Mouse (Mus musculus): ENCODE measurements around the gene Churc1. TPM values are rescaled to one million over a fixed set of nuclear protein-coding genes. Genes with fewer than 3 reads are reported as not detected.

Churc1 gene
- total RNA-seq, 2 experiments from 2014 or later, result 48.9 to 57.2 TPM

DNA sequence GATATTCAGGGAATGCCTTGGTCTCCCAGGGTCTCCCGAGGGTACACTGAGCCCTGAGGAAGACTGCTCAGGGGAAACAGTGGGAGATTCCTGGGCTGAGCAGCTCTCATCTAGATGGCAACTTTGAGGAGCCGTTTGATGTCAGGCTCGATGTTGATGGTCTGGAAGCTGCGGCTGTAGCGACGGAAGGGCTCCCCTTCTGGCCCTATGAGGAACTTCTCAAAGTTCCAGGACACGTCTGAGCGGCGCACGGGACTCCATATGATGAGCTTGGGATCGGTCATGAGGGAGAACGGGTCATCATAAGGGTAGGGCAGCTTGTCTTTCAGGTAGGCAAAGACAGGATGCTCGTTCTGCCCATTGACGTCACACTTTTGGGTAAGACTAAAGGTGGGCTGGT lies 27.2 kb downstream of the Churc1 start:
- peak; percentile 57 for ATAC-seq (replicated peaks; ENCODE audit: poor library complexity)

DNA sequence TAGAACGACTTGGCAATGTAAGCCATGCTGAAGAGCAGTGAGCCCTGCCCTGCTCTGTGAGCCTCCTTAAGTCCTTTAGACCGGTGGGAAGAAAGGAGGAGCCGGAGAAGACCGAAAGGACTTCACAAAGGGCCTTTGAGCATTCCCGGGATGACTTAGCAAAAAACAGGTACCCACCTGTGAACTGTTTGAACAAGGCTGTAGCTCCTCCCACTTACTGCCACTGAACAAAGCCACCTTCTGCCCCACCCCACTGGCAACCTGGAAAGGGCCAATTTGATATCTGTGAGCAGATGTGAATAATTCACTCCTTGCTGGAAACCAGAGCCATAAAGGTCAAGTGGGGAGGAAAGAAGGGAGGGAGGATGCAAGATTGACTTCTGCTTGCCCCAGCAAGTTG lies 30.0 kb downstream of the Churc1 start, which contains the start of gene Gpx2:
Gene Gpx2, minus strand, starts transcription at position 205 of the 400 bp plus-strand sequence.
- no peak for ATAC-seq (replicated peaks; ENCODE audit: poor library complexity)

DNA sequence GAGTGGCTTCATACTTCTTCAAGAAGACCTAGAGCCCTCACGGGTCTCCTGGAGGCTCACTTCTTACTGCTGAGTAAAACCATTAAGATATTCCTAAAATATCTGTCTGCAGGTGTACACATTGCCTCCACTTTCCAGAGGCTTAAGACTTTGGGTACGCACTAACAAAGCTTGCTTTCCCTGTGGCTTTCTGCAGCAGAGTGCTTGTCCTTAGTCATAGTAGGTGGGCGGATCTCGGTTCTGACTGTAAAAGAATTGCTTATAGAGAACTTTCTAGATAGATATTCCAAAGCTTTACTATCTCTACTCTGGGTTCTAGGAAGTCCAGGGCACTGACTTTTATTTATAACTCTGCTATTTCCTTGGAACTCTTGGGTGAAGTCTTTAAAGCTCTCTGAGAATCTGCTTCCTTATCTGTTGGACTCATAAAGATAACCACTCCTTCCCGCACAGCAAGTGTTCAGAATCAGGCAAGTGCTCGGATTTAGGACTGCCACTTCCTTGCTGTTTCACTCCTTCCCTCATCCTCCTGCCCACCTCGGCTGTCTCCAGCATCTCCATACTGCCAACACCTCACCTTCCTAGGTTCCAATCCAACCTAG lies 31.7 kb downstream of the Churc1 start:
- ATAC-seq (replicated peaks; ENCODE audit: poor library complexity), result no peak

DNA sequence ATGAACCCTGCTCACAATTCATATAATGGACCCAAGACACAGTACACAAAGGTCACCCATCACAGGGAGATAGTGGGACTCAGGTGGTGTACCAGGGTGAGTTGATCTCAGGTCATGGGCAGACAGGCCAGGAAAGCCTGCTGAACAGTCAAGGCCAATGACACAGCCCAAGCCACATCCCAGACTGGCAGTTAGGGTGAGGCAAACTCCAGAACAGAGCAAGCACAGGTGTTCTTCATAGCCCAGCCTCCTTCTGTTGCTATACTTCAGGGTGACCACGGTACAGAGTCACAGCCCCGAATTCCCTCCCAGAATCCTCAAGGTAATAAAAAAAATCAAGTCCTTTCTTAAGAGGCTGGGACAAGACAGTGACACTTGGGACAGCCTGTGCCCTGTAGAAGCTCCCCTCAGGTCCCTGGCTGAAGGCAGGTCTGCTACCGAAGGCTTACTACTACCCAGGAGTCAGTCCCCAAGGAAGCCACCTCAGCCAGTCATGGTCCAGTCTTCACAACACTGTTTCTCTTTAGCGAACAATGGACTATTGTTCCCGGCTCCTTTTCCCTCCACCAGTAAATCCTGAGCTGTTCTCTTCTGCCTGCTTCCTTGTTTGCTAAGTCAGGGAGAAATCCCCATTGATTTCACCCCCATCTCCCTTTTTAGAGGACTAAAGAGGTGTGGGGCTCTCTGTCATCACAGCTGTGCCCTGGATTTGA lies 32.8 kb downstream of the Churc1 start:
- no peak for ATAC-seq (replicated peaks; ENCODE audit: poor library complexity)

DNA sequence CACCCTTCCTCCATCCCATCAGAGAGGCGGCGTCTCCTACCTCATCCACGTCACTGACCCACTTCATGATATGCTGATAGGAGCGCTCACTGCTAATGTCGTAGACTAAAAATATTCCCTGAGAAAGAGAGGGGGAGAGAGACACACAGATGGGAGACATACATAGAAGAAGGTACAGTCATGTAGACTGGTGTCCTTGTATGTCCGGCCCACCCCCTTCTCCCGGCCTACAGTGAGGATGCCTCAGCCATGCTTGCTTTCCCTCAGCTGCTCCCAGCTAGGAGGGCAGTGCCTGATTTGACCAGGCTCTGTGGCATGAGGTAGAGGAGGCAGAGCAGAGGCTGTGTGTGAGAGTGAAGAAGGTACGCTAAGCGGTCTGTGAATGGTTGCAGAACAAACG lies 37.7 kb downstream of the Churc1 start:
- no peak for ATAC-seq (replicated peaks; ENCODE audit: poor library complexity)

DNA sequence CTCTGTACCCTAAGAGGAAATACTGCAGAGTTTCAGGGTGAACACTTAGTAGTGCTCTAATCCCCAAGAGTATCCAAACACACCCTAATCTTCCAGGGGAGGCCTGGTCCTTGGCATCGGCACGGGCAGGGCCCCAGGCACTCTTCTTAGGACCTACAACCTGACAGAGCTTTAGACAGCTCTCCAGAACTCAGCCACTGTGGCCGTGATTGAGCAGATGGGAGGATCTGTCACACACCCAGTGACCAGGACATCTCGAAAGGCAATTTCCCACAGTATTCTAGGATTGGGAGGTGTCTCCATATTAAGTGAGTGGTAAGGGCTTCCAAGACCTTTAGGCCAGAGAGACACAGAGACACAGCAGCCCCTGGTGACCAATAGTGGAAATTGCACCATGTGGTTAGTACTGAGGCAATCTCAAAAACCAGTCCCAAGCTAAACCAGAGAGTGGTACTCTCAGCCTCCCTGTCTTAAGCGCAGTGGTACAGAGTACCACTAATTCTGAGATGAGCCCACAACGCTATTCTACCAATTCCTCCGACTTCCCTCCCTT lies 38.4 kb downstream of the Churc1 start:
- peak; percentile 91 for ATAC-seq (replicated peaks; ENCODE audit: poor library complexity)

DNA sequence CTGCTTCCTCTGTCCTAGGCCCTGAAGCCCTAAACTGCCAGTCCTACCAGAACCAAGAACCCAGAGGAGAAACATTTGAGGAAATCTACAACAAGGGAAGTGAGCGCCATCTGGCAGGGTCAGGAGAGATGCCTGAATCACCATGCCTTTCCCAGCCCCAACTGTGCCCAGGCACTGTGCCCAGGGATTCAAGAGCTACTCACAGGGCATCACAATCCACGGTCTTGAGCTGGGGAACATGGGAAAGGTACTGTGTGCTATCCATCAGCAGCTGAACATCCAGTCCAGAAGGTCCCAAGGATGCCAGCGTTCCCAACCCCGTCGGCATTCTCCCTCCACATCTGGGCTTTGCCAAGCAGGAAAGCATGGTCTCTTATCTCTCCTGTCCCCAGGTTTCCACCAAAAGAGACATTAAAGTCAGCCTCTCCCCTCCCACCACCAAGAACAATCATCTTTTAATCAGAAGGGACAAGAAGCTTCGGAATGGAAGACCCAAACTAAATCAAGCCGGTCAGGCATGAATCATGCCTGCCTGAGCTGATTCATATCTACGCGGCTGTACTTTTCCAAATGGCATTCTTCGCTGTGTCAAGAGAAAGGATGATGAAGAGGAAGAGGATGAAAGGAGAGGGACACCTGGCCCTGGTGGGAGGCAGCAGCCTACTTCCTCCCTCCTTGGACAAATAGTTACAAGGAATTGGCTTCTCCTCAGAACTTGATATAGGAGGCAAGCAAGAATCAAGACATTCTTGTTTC lies 39.9 kb downstream of the Churc1 start:
- ATAC-seq (replicated peaks; ENCODE audit: poor library complexity), result no peak

DNA sequence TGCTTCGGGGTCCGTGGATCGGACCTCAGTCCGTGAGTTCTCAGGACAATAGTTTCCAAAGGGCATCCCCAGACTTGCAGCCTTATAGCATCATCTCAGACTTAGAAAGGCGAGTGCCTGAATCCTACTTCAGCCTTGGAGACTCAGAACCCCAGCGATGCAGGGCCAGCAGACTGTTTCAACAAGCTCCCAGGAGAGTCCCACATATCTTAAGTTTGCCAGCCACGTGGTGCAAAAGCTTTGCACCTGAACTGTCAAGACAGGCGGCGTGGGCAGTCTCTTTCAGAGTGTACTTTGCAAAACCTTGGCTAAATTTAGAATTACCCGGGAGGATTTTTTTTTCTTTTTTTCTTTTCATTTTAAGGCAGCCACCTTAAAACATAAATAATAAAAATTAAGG lies 42.5 kb downstream of the Churc1 start:
- ATAC-seq (replicated peaks; ENCODE audit: poor library complexity), result no peak

DNA sequence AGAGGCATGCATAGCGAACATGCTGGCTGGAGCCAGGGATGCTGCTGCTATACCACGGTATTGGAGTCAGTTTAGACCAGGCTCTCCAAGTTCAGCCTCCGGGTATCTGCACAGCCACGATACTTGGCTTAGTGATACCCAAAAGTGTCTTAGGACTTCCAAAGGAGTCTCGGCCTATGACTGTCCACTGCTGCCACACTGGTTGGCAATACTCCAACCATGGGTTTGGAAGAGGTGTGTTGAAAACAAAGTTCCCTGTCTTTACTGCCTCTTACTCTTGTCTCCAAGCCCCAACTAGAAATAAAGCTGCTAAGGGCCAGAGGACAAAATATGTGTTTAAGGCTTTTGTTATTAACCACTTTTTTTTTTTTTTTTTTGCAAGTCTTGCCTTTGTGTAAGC lies 45.2 kb downstream of the Churc1 start:
- no peak for ATAC-seq (replicated peaks; ENCODE audit: poor library complexity)

DNA sequence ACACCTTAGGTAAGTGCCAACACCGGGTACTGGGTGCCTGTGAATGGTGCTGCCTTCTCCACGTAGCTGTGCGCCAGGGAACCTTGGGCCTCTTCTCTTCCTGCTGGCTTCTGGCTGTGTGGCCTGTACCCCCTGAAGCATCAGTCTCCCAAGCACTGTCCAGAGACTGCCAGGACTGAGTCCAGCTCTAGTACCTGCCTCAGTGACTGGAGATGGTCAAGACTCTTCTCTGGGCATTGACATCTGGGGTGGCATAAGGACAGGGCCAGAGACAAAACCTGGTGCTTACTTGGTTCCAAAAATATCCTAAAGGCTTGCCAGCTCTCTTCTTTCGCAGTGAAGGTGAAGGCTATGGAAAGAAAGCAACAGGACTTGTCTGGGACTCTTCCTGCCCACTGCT lies 45.7 kb downstream of the Churc1 start:
- no peak for ATAC-seq (replicated peaks; ENCODE audit: poor library complexity)

DNA sequence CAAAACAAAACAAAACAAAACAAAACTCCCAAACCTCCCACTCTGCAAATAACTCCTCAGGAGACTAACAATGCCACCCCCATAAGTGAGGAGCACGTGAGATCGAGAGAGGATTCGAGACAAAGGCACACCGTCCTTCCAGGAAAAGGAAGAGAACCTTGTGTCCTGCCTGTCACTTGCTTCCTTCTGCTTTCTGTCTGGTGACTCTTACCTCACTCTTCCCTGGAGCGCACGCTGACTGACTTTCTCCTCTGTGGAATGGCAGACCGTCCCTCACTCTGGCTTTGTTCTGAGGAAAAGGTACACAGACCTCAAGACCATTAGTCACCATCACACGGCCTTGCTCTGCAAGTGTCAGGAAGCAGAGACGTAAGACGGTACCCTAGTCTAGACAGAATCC lies 48.2 kb downstream of the Churc1 start:
- ATAC-seq (replicated peaks; ENCODE audit: poor library complexity), result peak; percentile 61

DNA sequence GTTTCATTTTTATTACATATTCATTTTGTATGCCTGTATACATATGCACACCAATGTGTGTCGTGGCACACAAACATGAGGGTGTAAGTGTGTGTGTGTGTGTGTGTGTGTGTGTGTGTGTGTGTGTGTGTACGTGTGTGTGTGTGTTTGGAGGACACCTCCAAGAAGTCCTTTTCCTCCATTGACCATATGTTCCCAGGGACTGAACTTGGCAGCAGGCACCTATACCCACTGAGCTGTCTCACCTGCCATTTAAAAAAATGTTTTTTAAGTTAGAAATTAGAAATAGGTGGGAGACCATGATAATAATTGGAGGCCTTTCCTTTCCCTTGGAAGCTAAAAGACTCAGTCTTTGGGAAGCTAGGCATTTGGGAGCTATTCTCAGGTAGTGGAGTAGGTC lies 48.8 kb downstream of the Churc1 start:
- no peak for ATAC-seq (replicated peaks; ENCODE audit: poor library complexity)

DNA sequence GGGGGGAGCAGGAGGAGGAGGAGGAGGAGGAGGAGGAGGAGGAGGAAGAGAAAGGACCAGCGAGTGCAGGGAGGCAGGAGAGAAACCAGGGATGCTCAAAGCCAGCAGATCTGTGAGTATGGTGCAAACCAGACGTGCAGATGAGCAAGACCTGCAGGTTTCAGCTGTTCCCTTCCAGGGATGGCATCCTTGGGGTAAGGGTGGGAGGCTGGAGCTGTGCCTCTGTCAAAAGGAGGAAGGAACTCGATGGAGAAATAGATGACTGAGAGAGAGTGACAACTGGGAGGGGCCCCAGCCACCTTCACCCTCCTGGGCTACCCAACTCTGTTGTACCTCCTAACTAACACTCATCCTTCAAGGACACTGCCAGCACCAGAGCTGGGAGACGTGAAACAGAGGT lies 51.4 kb downstream of the Churc1 start:
- ATAC-seq (replicated peaks; ENCODE audit: poor library complexity), result peak; percentile 59

DNA sequence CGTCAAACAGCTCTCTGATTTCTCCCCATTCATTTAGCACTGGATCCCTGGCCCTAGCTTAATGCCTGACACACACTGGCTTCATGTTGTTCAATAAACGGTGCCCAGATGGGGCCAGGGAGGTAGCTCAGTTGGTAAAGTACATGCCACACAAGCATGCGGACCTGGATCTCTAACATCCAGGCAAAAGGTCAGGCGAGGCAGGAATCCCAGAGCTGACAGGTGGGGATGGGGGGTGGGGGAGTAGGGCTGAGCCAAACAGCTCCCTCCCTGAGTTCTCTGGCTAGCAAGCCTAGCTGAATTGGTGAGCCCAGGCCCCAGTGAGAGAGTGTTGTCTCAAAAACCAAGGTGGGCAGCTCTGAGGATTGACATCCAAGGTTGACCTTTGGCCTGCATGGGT lies 51.8 kb downstream of the Churc1 start:
- no peak for ATAC-seq (replicated peaks; ENCODE audit: poor library complexity)

DNA sequence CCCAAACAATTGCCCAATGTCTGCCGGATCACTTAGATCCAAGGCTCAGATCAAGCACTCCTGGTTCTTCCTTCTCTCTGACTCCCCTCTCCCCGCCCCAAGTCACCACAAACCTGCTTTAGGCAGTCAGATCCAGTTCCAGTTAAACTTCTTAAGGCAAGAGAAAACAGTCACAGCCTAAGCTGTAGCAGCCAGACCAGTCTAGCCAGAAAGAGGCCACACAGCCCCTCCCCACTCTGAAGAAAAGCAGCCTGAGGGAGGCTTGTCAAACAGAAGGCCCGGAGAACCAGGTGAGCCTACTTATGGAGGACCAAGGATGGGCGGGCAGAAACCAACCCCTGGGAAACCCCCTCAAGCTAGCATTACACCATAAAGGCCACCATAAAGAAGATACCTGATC lies 52.8 kb downstream of the Churc1 start:
- ATAC-seq (replicated peaks; ENCODE audit: poor library complexity), result no peak

DNA sequence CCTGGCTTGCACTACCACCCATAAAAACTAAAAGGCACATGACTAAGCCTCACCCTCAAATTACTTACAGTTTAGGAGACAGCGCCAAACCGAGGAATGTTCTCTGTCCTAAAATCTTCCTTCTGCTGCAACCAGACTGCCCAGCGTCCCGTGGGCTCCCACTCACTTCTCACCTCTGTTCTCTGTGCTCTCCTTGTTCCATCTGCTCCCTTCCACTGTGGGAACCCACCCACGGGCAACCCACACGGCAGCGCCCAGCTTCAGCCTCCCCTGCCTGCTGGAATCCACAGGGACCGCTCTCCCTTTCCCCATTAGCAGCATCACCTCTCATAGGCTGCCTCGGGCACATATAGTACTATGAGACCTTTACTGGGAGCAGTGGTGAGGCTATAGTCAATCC lies 53.6 kb downstream of the Churc1 start:
- ATAC-seq (replicated peaks; ENCODE audit: poor library complexity), result no peak

DNA sequence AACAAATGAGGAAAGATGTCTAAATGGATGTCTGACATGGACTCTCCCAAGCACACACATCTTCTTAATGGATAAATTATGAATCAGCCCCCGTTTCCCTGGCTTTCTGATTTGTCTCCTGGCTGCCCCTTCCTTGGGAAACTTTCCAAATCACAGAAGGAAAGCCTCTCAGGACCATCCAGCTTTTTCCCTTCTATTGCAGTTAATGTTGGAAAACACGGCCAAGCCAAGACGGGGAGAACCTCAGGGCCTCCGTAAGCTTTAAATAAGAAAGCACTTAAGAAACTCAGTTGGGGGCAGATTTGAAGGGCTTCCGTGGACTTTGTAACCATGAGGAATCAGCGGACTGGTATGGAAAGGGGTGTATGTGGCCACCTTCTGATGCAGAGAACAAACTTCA lies 54.5 kb downstream of the Churc1 start:
- ATAC-seq (replicated peaks; ENCODE audit: poor library complexity), result no peak

DNA sequence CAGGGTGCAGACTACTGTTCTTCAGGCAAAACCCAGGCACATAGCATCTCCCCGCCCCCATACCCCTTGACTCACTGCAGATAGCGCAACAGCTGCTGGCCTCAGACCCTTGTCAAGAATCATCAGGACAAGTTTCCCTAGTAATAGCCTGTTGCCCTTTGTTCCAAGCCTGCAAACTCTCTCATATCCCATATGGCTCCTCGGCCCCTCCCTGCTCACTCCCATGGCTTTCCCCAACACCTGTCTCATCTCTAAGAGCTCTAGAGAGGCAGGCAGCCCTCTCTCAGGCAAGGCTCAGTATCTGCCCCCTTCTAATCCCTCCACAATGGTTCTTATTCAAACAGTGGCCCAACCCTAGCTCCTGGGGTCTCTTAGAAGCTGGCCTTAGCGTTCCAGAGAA lies 55.3 kb downstream of the Churc1 start:
- no peak for ATAC-seq (replicated peaks; ENCODE audit: poor library complexity)

DNA sequence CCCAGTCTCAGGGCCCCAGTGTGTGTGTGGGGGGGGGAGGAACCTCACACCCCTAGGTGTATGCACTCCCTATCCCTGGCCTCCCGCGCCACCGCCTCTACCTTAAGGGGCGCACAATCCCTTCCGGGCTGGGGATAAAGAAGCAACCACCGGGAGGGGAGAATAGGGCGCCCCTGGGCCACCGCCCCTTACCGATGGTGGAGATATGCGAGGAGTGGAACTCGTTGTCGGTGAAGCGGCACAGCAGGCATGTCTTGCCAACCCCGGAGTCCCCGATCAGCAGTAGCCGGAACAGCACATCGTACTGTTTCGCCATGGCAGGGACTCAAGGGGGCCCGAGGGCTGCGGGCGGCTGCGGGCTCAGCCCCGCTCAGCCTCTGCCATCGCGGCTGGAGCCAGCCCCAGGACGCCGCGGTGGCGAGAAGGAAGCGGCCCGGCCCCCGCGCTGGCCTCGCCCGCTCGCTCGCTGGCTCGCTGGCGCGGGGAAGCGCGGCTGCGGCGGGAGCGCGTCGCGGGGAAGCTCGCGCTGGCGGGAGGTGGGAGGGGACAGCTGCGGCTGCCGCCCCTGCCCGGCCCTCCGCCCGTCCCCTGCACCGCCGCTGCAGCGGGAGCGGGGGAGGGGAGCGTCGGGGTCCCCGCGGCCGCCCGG lies 56.8 kb downstream of the Churc1 start:
- ATAC-seq (replicated peaks; ENCODE audit: poor library complexity), result peak; percentile 55

DNA sequence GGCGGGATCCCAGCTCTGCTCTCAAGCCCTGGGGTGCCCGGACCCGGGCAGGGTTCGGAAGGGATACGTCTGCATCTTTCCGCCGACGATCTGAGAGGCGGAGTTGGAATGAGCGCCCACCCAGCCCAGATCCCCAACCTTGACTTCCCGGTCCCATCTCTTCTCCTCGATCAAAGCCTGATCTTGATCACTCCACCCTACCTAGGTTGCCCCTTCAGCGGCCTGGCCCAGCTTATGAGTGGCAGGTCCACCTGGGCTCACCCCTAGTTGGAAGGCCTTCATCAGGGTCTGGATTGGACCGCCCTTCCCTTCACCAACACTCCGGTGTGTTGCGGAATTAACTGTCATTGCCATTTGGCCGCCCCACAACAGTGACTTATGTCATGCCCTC lies 57.3 kb downstream of the Churc1 start, which contains the start of gene Rab15:
Gene Rab15, minus strand, starts transcription at position 258 of the 391 bp plus-strand sequence.
- no peak for ATAC-seq (replicated peaks; ENCODE audit: poor library complexity)

DNA sequence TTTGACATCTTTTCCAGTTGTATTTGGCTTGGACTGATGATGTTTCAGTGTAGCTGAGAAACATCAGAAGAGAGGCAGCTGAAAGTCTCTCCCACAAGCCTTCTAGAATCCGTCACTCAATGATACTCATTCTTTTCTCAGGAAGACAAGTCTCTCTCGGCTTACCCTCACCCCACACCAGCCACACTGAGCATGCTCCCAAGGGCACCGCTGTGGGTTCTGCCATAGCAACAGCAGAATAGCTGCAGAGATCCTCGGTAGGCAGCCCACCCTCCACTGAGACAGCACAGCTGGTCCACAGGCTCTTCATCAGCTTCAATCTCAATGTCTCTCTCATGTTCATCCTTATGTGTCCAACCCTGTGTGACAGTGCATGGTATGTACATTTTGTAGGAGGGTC lies 59.9 kb downstream of the Churc1 start:
- ATAC-seq (replicated peaks; ENCODE audit: poor library complexity), result no peak

Data from megakaryocyte progenitor cell, adult 5-6 weeks (primary cell).